Mouse (Mus musculus) induced T-regulatory cell, adult 2 months (primary cell): Measurements from ENCODE around the gene Suv39h2.

ENCODE experiments used
- DNase-seq: peaks from one replicate; pipeline ENCODE4 v3.0.0-alpha.2; 2012; ENCODE audit warnings: low read depth

The Suv39h2 gene

GRCm38 (mm10) chr2:3422548-3422947, 52.3 kb downstream of the Suv39h2 start, which contains the start of gene Meig1:
Meig1 (minus strand) TSS chr2:3422648.
- DNase-seq = no peak

GRCm38 (mm10) chr2:3420157-3420556, 54.7 kb downstream of the Suv39h2 start:
- peak; percentile 33 for DNase-seq

GRCm38 (mm10) chr2:3418883-3419431, 55.9 kb downstream of the Suv39h2 start:
- peak; percentile 98 for DNase-seq

- DNase-seq = no peak
Observed at GRCm38 (mm10) chr2:3415676-3416075, 59.2 kb downstream of the Suv39h2 start.

- peak; percentile 78 for DNase-seq
Observed at GRCm38 (mm10) chr2:3414241-3414640, 60.6 kb downstream of the Suv39h2 start.

GRCm38 (mm10) chr2:3407756-3408155, 67.1 kb downstream of the Suv39h2 start:
- DNase-seq = no peak

GRCm38 (mm10) chr2:3405981-3406380, 68.8 kb downstream of the Suv39h2 start:
- no peak for DNase-seq
